Mouse (Mus musculus) cerebellum, adult 9-10 months (tissue): ENCODE results near the gene Cyp2c67.
"Not testable (repeated sequence)": the region's sequence is repeated elsewhere in the genome, so short reads cannot be mapped to it uniquely, and the experiment has no call there.

Experiments
- DNase-seq: peaks from one replicate; pipeline ENCODE4 v3.0.0; 2022

Cyp2c67 gene

GRCm38 (mm10) chr19:39648938-39649337 lies at the start of gene Cyp2c67:
Gene Cyp2c67, minus strand, starts transcription at chr19:39649051.
- DNase-seq, result no peak

GRCm38 (mm10) chr19:39665650-39666049 lies 16.8 kb upstream of the Cyp2c67 start:
- not testable (repeated sequence) for DNase-seq

GRCm38 (mm10) chr19:39652381-39652780 lies 3.5 kb upstream of the Cyp2c67 start:
- no peak for DNase-seq

- DNase-seq, result no peak
These were observed 1.3 kb downstream of the Cyp2c67 start for GRCm38 (mm10) chr19:39647519-39647918.

- DNase-seq, result not testable (repeated sequence)
These were observed 4.3 kb downstream of the Cyp2c67 start for GRCm38 (mm10) chr19:39644551-39644950.
